Mouse (Mus musculus): ENCODE measurements around the gene Fat3. TPM values are rescaled to one million over a fixed set of nuclear protein-coding genes. Genes with fewer than 3 reads are reported as not detected.

Fat3 gene
- polyA plus RNA-seq, 1 experiment from 2014 or later, result 0.93 TPM

GRCm38 (mm10) chr9:16152756-16153579 is 348.1 kb downstream of the Fat3 start:
- ATAC-seq (ENCODE audit: low FRiP score, low TSS enrichment), result no peak
- H3K9me3 ChIP-seq (ENCODE audit: control insufficient read depth, low read length), result no peaks in the 10 kb centered on the region

DNA sequence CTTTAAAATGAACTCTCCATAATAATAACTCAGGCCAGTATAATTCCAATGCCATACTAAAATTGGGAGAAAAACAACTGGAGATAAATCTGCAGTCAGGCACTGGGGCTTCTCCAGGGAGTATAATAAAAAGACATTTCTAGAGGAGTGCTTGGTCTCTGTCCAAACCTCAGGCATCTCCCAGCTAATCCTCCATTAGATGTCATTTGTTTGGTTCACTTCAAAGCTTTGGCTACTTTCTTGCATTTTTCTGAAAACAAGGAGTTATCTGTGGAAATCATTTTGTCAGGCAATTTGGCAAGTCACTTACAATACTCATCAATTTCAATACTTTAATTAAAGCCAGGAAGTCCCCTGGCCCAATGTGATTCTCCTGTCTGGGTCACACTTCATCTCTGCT is 351.0 kb downstream of the Fat3 start:
- Histone ChIP-seq H3K9ac (ENCODE audit: low read length) (no peak overlapping the region), H3K36me3 (ENCODE audit: control insufficient read depth, insufficient read depth, low read length) (no peaks in the 10 kb centered on the region), H3K27me3 (ENCODE audit: control insufficient read depth, insufficient read depth, low read length) (no peaks in the 10 kb centered on the region), H3K4me3 (ENCODE audit: low read depth, low read length) (no peak overlapping the region), H3K9me3 (ENCODE audit: control insufficient read depth, low read length) (no peaks in the 10 kb centered on the region), H3K4me2 (replicated peaks; ENCODE audit: low read depth) (no peak overlapping the region), H3K27ac (replicated peaks) (no peak overlapping the region), H3K4me1 (replicated peaks; ENCODE audit: control insufficient read depth, insufficient read depth) (no peaks in the 10 kb centered on the region)
- TF ChIP-seq EP300 (optimal IDR thresholded peaks at IDR 0.05) (no peak), CTCF (IDR thresholded peaks at IDR 0.05; ENCODE audit: low read depth) (no peak)
- no peak for DNase-seq (ENCODE audit: low spot score)
- no peak for ATAC-seq (ENCODE audit: low FRiP score, low TSS enrichment)

More at GRCm38 (mm10) chr9:16152756-16153579, 348.1 kb downstream of the Fat3 start:
- DNase-seq (ENCODE audit: low spot score), result no peak
- Histone ChIP-seq H3K9ac (ENCODE audit: low read length) (no peak overlapping the region), H3K36me3 (ENCODE audit: control insufficient read depth, insufficient read depth, low read length) (no peaks in the 10 kb centered on the region), H3K27me3 (ENCODE audit: control insufficient read depth, insufficient read depth, low read length) (no peaks in the 10 kb centered on the region), H3K27ac (replicated peaks) (no peak overlapping the region), H3K4me2 (replicated peaks; ENCODE audit: low read depth) (no peak overlapping the region), H3K4me1 (replicated peaks; ENCODE audit: control insufficient read depth, insufficient read depth) (no peaks in the 10 kb centered on the region), H3K4me3 (ENCODE audit: low read depth, low read length) (no peak overlapping the region)
- 53% methylated on average over 4 of the region's 4 CpGs for WGBS
- TF ChIP-seq CTCF (IDR thresholded peaks at IDR 0.05; ENCODE audit: low read depth) (no peak), EP300 (optimal IDR thresholded peaks at IDR 0.05) (no peak)

DNA sequence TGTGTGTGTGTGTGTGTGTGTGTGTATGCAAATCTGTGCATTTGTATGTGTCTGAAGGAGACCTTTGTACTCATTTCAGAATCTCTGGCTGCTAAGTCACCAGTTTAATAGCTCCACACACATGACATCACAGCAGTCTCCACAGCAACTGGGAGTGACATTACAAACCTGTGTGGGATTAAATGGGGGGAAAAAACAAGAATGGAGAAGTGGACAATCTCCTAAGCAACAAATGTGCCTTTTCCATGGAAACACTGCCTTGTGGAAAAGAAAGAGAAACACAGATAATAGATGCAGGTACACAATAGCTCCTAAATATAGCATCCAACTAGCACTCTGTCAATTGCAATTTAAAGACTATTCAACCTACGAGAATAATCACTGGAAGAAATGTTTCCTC is 353.4 kb downstream of the Fat3 start:
- DNase-seq (ENCODE audit: low spot score) (no peak), ATAC-seq (ENCODE audit: low FRiP score, low TSS enrichment) (no peak)
- Histone ChIP-seq H3K36me3 (ENCODE audit: control insufficient read depth, insufficient read depth, low read length) (no peaks in the 10 kb centered on the region), H3K4me2 (replicated peaks; ENCODE audit: low read depth) (no peak overlapping the region), H3K9me3 (ENCODE audit: control insufficient read depth, low read length) (no peaks in the 10 kb centered on the region), H3K27ac (replicated peaks) (no peak overlapping the region), H3K9ac (ENCODE audit: low read length) (no peak overlapping the region), H3K27me3 (ENCODE audit: control insufficient read depth, insufficient read depth, low read length) (no peaks in the 10 kb centered on the region), H3K4me1 (replicated peaks; ENCODE audit: control insufficient read depth, insufficient read depth) (no peaks in the 10 kb centered on the region), H3K4me3 (ENCODE audit: low read depth, low read length) (no peak overlapping the region)
- 47% methylated on average over 1 of the region's 1 CpGs for WGBS
- TF ChIP-seq CTCF (IDR thresholded peaks at IDR 0.05; ENCODE audit: low read depth) (no peak), EP300 (optimal IDR thresholded peaks at IDR 0.05) (no peak)

DNA sequence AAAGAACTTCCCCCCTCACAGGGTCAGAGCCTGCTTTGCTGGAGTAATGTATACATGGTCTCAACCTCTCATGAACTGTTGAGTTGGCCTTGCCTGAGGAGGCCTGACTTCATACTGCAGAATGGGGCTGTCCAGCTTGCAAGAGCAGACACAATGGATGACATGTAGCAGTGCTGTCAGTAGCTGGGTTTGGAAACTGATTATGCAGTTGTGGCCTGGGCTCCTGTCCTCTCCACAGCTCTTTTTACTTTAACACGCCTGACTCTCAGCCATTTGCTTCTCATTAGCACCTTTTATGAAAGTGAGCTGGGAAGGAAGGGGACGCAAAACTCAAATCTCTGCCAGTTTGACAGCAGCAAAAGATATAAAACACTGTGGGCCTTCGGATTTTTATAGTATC is 356.4 kb downstream of the Fat3 start:
- no peaks in the 10 kb centered on the region for H3K4me1 ChIP-seq (replicated peaks; ENCODE audit: control insufficient read depth, insufficient read depth)
- TF ChIP-seq EP300 (optimal IDR thresholded peaks at IDR 0.05), result no peak
- TF ChIP-seq CTCF (IDR thresholded peaks at IDR 0.05; ENCODE audit: low read depth), result no peak
- no peaks in the 10 kb centered on the region for H3K36me3 ChIP-seq (ENCODE audit: control insufficient read depth, insufficient read depth, low read length)
- WGBS, result 86% methylated on average over 3 of the region's 3 CpGs
- ATAC-seq (ENCODE audit: low FRiP score, low TSS enrichment) (no peak), DNase-seq (ENCODE audit: low spot score) (no peak)
- no peaks in the 10 kb centered on the region for H3K27me3 ChIP-seq (ENCODE audit: control insufficient read depth, insufficient read depth, low read length)
- H3K9me3 ChIP-seq (ENCODE audit: control insufficient read depth, low read length), result no peaks in the 10 kb centered on the region
- no peak overlapping the region for H3K4me3 ChIP-seq (ENCODE audit: low read depth, low read length)
- H3K27ac ChIP-seq (replicated peaks), result no peak overlapping the region
- no peak overlapping the region for H3K4me2 ChIP-seq (replicated peaks; ENCODE audit: low read depth)
- no peak overlapping the region for H3K9ac ChIP-seq (ENCODE audit: low read length)

DNA sequence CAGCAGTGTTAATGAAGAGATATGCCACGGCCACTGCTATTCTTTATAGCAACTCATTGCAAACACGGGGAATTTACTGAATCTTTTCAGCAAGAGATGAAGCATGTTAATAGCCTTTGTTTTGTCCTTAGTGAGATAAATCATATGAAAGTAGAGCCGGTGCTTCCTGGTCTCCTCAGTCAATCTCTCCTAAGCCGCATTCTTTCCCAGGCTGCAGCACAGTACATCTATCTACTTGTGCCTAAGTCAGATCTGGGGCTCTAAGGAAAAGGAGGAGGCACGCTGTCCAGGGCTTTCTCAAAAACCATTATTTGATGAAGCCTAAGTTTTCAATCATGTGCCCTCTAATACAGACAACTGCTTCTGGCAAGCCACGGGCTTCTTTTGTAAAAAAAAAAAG is 361.8 kb downstream of the Fat3 start:
- Histone ChIP-seq H3K4me2 (replicated peaks; ENCODE audit: low read depth) (no peak overlapping the region), H3K27ac (replicated peaks) (no peak overlapping the region), H3K9me3 (ENCODE audit: control insufficient read depth, low read length) (no peaks in the 10 kb centered on the region), H3K4me3 (ENCODE audit: low read depth, low read length) (no peak overlapping the region), H3K9ac (ENCODE audit: low read length) (no peak overlapping the region), H3K4me1 (replicated peaks; ENCODE audit: control insufficient read depth, insufficient read depth) (no peaks in the 10 kb centered on the region), H3K27me3 (ENCODE audit: control insufficient read depth, insufficient read depth, low read length) (no peaks in the 10 kb centered on the region), H3K36me3 (ENCODE audit: control insufficient read depth, insufficient read depth, low read length) (no peaks in the 10 kb centered on the region)
- ATAC-seq (ENCODE audit: low FRiP score, low TSS enrichment) (no peak), DNase-seq (ENCODE audit: low spot score) (no peak)
- WGBS, result 38% methylated on average over 6 of the region's 6 CpGs
- TF ChIP-seq EP300 (optimal IDR thresholded peaks at IDR 0.05) (no peak), CTCF (IDR thresholded peaks at IDR 0.05; ENCODE audit: low read depth) (no peak)

DNA sequence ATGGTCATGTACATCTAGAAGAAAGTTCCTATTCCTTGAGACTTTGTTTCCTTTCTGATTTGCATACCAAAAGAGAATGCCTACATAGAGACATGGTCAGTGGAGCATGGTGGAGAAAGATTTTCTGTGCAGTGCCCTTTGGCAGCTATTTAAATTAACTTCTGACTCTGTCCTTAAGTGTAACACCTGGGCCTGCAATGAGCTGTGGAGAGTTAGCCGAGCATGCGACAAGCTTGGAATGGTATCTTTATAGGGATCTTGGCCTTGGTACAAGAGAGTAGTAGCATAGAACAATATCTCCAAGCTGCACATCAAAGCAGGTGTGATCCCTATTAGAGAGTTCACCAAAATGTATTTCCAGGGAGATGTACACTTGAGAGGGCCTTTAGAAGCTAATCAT is 368.0 kb downstream of the Fat3 start:
- Histone ChIP-seq H3K9me3 (ENCODE audit: control insufficient read depth, low read length) (no peaks in the 10 kb centered on the region), H3K36me3 (ENCODE audit: control insufficient read depth, insufficient read depth, low read length) (no peaks in the 10 kb centered on the region), H3K4me1 (replicated peaks; ENCODE audit: control insufficient read depth, insufficient read depth) (no peaks in the 10 kb centered on the region), H3K4me2 (replicated peaks; ENCODE audit: low read depth) (no peak overlapping the region), H3K4me3 (ENCODE audit: low read depth, low read length) (no peak overlapping the region), H3K27ac (replicated peaks) (no peak overlapping the region), H3K9ac (ENCODE audit: low read length) (no peak overlapping the region), H3K27me3 (ENCODE audit: control insufficient read depth, insufficient read depth, low read length) (no peaks in the 10 kb centered on the region)
- ATAC-seq (ENCODE audit: low FRiP score, low TSS enrichment), result no peak
- no peak for DNase-seq (ENCODE audit: low spot score)
- TF ChIP-seq EP300 (optimal IDR thresholded peaks at IDR 0.05) (no peak), CTCF (IDR thresholded peaks at IDR 0.05; ENCODE audit: low read depth) (no peak)
- WGBS, result 86% methylated on average over 2 of the region's 2 CpGs
